Mouse (Mus musculus) olfactory bulb, adult 2 months (tissue): Measurements from ENCODE around the gene Upp1. TPM values are rescaled to one million over a fixed set of nuclear protein-coding genes. Genes with fewer than 3 reads are reported as not detected.

Experiments used
- H3K27ac ChIP-seq: fragments of 200-500 bp; 2 replicates; pipeline ENCODE4 v1.5.1; 2012; ENCODE audit warnings: low read depth, low read length; ENCODE audit not compliant: insufficient read depth
- H3K4me1 ChIP-seq: fragments of 200-500 bp; 2 replicates; pipeline ENCODE4 v1.6.1; 2012; ENCODE audit warnings: low read length; ENCODE audit not compliant: control insufficient read depth, insufficient read depth
- H3K4me3 ChIP-seq: fragments of 200-500 bp; 2 replicates; pipeline ENCODE4 v1.5.1; 2012; ENCODE audit warnings: mild to moderate bottlenecking, low read depth, low read length, moderate library complexity; ENCODE audit not compliant: insufficient read depth
- CTCF ChIP-seq: fragments of 200-500 bp; IDR thresholded peaks from 2 replicates; pipeline ENCODE4 v1.5.1; 2012; ENCODE audit warnings: low read depth, mild to moderate bottlenecking, low read length, moderate library complexity; ENCODE audit not compliant: insufficient read depth
- POLR2A ChIP-seq: fragments of 200-500 bp; IDR thresholded peaks from 2 replicates; pipeline ENCODE4 v1.6.1; 2012; ENCODE audit warnings: mild to moderate bottlenecking, low read depth, low read length, moderate library complexity; ENCODE audit not compliant: insufficient read depth
- WGBS: fragments of 180-500 bp; shearing (Covaris S2); methylation state at CpG from one replicate; pipeline ENCODE4 v1.1.7; 2018; 5-methylcytosine and 5-hydroxymethylcytosine counted together
- polyA plus RNA-seq: library from polyadenylated mRNA; stranded (reverse); fragments of >200 nt; gene quantifications from 2 replicates; pipeline ENCODE4 v1.2.4, GENCODE M21; 2012; ENCODE audit warnings: low replicate concordance; ENCODE audit not compliant: missing spikeins, insufficient read depth, insufficient read length

Upp1 gene
- not detected in 2 replicates for polyA plus RNA-seq

DNA sequence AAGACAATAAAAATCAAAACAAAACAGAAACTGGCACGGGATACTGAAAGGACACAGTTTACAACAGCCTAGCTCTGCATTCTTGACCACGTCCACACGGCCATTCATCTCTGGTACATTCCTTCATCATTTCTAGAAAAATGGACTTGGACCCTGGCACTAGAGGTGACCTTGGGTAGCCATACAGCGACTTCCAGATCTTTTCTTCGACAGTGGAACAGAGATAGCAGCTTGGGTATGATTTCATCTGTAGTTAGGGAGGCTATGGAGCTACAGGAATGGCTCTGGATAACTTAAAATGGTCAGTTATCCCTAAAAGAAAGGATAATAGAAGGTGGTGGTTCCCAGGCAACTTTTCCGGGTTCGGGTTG, at the start of gene Upp1:
TSS of gene Upp1 (plus strand) at position 54 of the 371 bp plus-strand sequence.
- H3K27ac ChIP-seq = no peak within 1 kb of the TSS

DNA sequence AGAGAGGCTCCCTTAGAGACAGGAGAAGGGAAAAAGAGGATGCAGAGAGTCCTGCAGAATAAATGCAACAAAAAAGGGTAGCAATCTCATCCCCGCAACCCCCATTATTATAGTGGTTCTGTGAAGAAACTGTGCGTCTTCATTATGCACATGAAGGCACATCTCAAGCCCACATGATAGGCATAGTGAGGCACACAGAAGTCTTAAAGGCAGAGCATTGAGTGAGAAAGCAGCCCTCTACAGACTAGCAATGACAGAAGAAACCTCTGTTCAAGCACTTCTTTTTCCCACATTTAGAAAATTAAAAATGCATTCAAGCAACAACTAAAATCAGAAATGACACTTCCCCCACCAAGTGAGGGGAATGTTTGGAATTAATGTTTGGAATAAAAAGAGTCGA, 41.5 kb upstream of the Upp1 start:
- 79% methylated on average over 3 of the region's 3 CpGs for WGBS
- Histone ChIP-seq H3K27ac (no peak overlapping the region), H3K4me3 (no peak overlapping the region), H3K4me1 (no peaks in the 10 kb centered on the region)
- no peak for TF ChIP-seq POLR2A
- no peak for TF ChIP-seq CTCF

More for the DNA sequence above, at the start of gene Upp1:
- WGBS = 3% methylated on average over 7 of the region's 7 CpGs
- peaks cover 15% of the 10 kb centered on the region for H3K4me1 ChIP-seq
- H3K4me3 ChIP-seq = peak within 1 kb of the TSS; percentile 34
- TF ChIP-seq POLR2A = no peak
- no peak for TF ChIP-seq CTCF

DNA sequence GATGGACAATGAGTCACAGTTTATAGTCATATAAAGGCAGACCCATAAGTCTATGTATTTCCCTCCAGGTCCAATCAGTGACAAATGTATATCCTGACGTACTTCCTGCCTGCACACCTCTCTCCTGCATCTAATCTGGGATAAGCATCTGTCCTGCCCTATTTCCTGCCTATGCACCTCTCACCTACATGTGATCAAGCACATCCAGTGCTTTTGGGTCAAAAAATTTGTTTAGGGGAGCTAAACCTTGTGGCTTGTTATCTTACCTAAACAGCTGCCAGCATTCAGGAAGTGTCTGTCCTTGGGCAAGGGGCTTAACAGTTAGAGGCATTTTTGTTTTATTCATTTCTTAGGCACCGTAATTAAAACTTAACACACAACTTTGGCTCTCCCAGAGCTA, 4.7 kb upstream of the Upp1 start:
- H3K4me3 ChIP-seq = no peak overlapping the region

DNA sequence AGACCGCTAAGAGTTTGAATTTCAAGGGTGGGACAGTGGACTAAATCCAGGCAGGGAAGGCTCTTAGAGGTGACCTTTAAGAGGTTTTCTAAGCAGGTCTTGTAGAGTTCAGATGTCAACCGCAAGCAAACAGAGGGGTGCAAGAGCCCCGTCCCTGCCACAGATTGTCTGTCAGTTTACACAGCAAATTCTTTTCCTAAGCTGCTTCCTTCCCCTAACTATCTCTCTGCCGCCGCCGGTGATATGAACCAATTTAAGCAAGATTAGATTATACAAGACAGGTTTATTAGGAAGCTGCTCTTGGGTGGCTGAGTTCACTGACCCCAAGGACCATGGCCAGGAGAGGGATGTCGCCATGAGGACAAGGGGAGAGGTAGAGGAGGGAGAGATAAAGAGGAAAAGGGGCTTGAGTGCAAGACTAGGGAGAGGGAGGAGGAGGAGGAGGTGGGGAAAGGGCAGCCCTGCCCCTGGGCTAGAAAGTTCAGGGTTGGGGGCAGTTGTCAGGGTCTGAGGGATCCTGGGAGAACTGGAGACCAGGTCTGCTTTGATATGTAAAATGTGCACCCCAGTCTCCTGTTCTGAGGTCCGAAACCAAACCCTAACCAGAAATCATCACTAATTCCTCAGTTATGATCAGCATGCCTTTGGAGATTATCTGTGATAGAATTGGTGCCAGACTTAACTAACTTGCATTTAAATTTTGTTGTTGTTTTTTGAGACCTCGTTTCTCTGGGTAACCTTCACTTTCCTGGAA, 2.4 kb upstream of the Upp1 start:
- WGBS = 47% methylated on average over 9 of the region's 9 CpGs
- Histone ChIP-seq H3K27ac (no peak overlapping the region), H3K4me3 (no peak overlapping the region), H3K4me1 (peaks cover 15% of the 10 kb centered on the region)
- TF ChIP-seq POLR2A = no peak
- no peak for TF ChIP-seq CTCF

More for the DNA sequence above, 4.7 kb upstream of the Upp1 start:
- no peak overlapping the region for H3K27ac ChIP-seq
- peaks cover 7% of the 10 kb centered on the region for H3K4me1 ChIP-seq
- TF ChIP-seq POLR2A (no peak), CTCF (no peak)
- 83% methylated on average over 2 of the region's 2 CpGs for WGBS

DNA sequence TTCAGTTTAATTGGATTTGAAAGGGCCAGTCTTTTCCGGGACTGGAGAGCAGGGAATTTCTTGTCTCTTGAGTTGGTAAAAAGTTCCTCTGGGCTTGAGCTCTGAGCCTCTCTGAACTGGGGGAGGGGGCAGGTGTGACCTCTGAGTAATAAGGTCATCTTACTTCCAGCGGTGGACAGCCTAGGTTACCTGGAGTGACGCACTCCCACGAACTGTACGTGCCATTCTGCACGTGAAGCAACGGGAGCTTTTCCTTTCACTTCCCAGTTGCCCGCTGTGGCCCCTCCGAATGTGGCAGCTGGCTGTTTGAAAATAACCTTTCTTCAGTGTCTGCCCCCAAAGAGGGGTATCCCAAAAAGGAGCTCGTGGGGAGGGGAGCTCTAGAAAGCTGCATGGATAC, 1.8 kb upstream of the Upp1 start:
- TF ChIP-seq CTCF (no peak), POLR2A (no peak)
- Histone ChIP-seq H3K27ac (no peak overlapping the region), H3K4me3 (no peak overlapping the region), H3K4me1 (peaks cover 15% of the 10 kb centered on the region)
- WGBS = 8% methylated on average over 10 of the region's 10 CpGs

DNA sequence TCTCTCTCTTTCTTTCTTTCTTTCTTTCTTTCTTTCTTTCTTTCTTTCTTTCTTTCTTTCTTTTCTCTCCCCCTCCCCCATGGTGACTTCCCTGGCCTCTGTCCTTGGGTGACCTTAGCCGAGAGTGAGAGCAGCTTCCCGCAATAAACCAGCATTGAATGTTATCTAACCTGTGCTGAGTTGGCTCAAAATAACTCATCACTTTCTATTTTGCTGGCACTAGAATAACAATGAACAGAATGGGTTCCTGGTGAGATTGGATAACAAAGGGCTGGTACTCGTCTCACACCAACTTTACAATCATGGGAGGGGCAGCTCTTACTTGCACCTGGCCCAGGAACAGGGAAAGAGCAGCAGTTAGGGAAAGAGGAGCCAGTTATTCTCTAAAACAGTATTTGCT, 987 bp upstream of the Upp1 start:
- Histone ChIP-seq H3K4me1 (peaks cover 15% of the 10 kb centered on the region), H3K4me3 (no peak overlapping the region), H3K27ac (no peak overlapping the region)
- TF ChIP-seq CTCF (no peak), POLR2A (no peak)
- whole genome bisulfite sequencing = 27% methylated on average over 3 of the region's 3 CpGs

DNA sequence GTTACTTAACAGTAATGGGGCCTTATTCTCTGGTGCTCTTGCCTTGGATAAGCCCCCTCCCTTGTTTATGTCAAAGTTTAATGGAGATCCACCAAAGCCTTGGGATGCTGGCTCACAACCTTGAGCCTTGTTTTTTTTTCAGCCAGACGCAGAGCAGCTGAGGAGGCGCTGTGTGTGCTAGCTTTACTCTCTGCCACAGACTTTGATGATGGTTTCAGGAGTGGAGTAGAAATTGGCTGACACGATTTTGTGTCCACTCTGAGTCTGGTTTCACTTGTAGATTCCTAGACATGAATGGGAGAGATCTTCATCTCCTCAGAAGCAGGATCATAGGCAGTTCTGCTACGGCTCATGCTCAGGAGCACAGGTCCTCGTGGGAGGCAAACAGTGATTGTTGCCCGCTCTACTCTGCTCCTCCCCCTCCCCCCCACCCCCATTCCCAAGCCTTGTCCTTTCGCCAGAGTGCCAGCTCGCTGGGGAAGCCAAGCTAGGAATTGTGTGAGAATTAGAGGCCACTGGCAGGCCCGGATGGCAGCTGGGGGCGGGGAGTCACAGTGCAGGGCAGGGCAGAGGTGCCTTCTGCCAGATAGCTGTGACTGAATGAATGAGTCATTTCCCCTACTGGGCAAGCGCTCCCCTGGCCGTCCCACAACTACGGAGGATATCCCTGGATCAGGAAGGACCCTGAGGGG, 399 bp upstream of the Upp1 start:
- no peak overlapping the region for H3K27ac ChIP-seq
- TF ChIP-seq CTCF (no peak), POLR2A (no peak)
- WGBS = 9% methylated on average over 13 of the region's 13 CpGs
- H3K4me3 ChIP-seq = peak overlapping the region; percentile 15
- H3K4me1 ChIP-seq = peaks cover 15% of the 10 kb centered on the region

DNA sequence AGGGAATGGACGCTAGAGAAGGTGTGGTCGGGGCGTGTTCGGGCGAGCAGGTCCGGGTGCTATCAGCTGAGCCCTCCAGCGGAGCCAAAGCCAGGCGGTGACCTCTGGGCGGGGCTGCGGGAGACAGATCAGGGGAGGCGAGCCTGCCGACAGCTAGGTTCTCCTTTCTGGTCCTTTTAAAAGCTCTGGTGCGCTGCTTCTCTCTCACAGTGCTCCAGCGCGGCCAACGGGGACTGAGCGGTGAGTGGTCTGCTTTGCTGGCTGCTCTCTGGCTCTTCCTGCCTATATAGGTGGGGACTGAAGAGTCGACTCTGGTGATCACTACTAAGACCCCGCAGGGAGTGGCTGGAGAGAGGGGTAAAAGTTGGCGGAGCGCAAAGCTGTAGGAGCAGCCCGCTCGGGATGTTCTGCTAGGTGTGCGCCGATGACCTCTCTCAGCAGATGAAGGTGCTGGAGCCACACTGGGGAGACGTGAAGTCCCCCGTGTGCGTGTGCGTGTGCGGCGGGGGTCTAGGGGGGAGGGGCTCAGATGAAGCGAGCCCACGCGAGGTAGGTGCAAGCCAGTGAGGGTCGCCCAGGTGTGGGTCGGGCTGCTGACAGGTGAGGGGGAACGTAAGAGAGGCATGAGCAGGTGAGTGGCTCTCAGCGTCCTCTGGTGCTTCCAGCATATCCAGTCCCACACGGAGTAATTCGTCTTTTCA, 668 bp downstream of the Upp1 start:
- 1% methylated on average over 40 of the region's 40 CpGs for WGBS

More for the DNA sequence above, 668 bp downstream of the Upp1 start:
- Histone ChIP-seq H3K4me3 (peak overlapping the region; percentile 34), H3K27ac (no peak overlapping the region), H3K4me1 (peaks cover 15% of the 10 kb centered on the region)
- TF ChIP-seq CTCF (no peak), POLR2A (no peak)
